Mouse (Mus musculus): ENCODE data around the gene Cdc25a. TPM values are rescaled to one million over a fixed set of nuclear protein-coding genes. Genes with fewer than 3 reads are reported as not detected.

Gene Cdc25a
- polyA plus RNA-seq, 1 experiment from 2014 or later = 36.9 TPM

GRCm38 (mm10) chr9:109899774-109900173, 24.4 kb downstream of the Cdc25a start:
- ATAC-seq (ENCODE audit: low FRiP score) (no peak), DNase-seq (ENCODE audit: low spot score, missing footprints) (peak; percentile 69)
- 71% methylated on average over 8 of the region's 8 CpGs for WGBS
- H3K27me3 ChIP-seq (ENCODE audit: control insufficient read depth, insufficient read depth, low read length) = no peaks in the 10 kb centered on the region
- no peaks in the 10 kb centered on the region for H3K4me1 ChIP-seq (ENCODE audit: control insufficient read depth, insufficient read depth, low read length)
- no peaks in the 10 kb centered on the region for H3K9me3 ChIP-seq (ENCODE audit: control insufficient read depth, low read length)
- no peak overlapping the region for H3K4me3 ChIP-seq (ENCODE audit: low read depth, low read length)
- H3K27ac ChIP-seq (ENCODE audit: low read depth, low read length) = no peak overlapping the region
- H3K4me2 ChIP-seq = no peak overlapping the region
- no peak overlapping the region for H3K9ac ChIP-seq (ENCODE audit: low read length)
- H3K36me3 ChIP-seq (ENCODE audit: control insufficient read depth, insufficient read depth, low read length) = no peaks in the 10 kb centered on the region

- DNase-seq (ENCODE audit: low spot score, missing footprints) (peak; percentile 14), ATAC-seq (ENCODE audit: low FRiP score) (no peak)
- H3K4me1 ChIP-seq (ENCODE audit: control insufficient read depth, insufficient read depth, low read length) = no peaks in the 10 kb centered on the region
- WGBS = 89% methylated on average over 3 of the region's 3 CpGs
- H3K27me3 ChIP-seq (ENCODE audit: control insufficient read depth, insufficient read depth, low read length) = no peaks in the 10 kb centered on the region
- H3K4me3 ChIP-seq (ENCODE audit: low read depth, low read length) = no peak overlapping the region
- H3K9me3 ChIP-seq (ENCODE audit: control insufficient read depth, low read length) = no peaks in the 10 kb centered on the region
- H3K27ac ChIP-seq (ENCODE audit: low read depth, low read length) = no peak overlapping the region
- H3K36me3 ChIP-seq (ENCODE audit: control insufficient read depth, insufficient read depth, low read length) = no peaks in the 10 kb centered on the region
- no peak overlapping the region for H3K9ac ChIP-seq (ENCODE audit: low read length)
- H3K4me2 ChIP-seq = no peak overlapping the region
These were observed 25.2 kb downstream of the Cdc25a start for GRCm38 (mm10) chr9:109900604-109901003.

- peak; percentile 44 for DNase-seq (ENCODE audit: low spot score, missing footprints)
- Histone ChIP-seq H3K27me3 (ENCODE audit: control insufficient read depth, insufficient read depth, low read length) (no peaks in the 10 kb centered on the region), H3K4me1 (ENCODE audit: control insufficient read depth, insufficient read depth, low read length) (no peaks in the 10 kb centered on the region), H3K9me3 (ENCODE audit: control insufficient read depth, low read length) (no peaks in the 10 kb centered on the region), H3K4me3 (ENCODE audit: low read depth, low read length) (no peak overlapping the region), H3K4me2 (no peak overlapping the region), H3K27ac (ENCODE audit: low read depth, low read length) (no peak overlapping the region), H3K36me3 (ENCODE audit: control insufficient read depth, insufficient read depth, low read length) (no peaks in the 10 kb centered on the region), H3K9ac (ENCODE audit: low read length) (no peak overlapping the region)
- whole genome bisulfite sequencing = 60% methylated on average over 4 of the region's 4 CpGs
- no peak for ATAC-seq (ENCODE audit: low FRiP score)
These were observed 26.9 kb downstream of the Cdc25a start for GRCm38 (mm10) chr9:109902246-109902645.

- Histone ChIP-seq H3K36me3 (ENCODE audit: control insufficient read depth, insufficient read depth, low read length) (no peaks in the 10 kb centered on the region), H3K4me1 (ENCODE audit: control insufficient read depth, insufficient read depth, low read length) (no peaks in the 10 kb centered on the region), H3K27ac (ENCODE audit: low read depth, low read length) (no peak overlapping the region), H3K9me3 (ENCODE audit: control insufficient read depth, low read length) (no peaks in the 10 kb centered on the region), H3K9ac (ENCODE audit: low read length) (no peak overlapping the region), H3K4me3 (ENCODE audit: low read depth, low read length) (no peak overlapping the region), H3K4me2 (no peak overlapping the region), H3K27me3 (ENCODE audit: control insufficient read depth, insufficient read depth, low read length) (no peaks in the 10 kb centered on the region)
- no peak for ATAC-seq (ENCODE audit: low FRiP score)
- peak; percentile 60 for DNase-seq (ENCODE audit: low spot score, missing footprints)
- WGBS = 79% methylated on average over 5 of the region's 5 CpGs
These were observed 27.4 kb downstream of the Cdc25a start for GRCm38 (mm10) chr9:109902740-109903139.

GRCm38 (mm10) chr9:109907300-109907699, 31.9 kb downstream of the Cdc25a start:
- Histone ChIP-seq H3K27ac (ENCODE audit: low read depth, low read length) (no peak overlapping the region), H3K9ac (ENCODE audit: low read length) (no peak overlapping the region), H3K36me3 (ENCODE audit: control insufficient read depth, insufficient read depth, low read length) (no peaks in the 10 kb centered on the region), H3K4me3 (ENCODE audit: low read depth, low read length) (no peak overlapping the region), H3K4me1 (ENCODE audit: control insufficient read depth, insufficient read depth, low read length) (no peaks in the 10 kb centered on the region), H3K4me2 (no peak overlapping the region), H3K27me3 (ENCODE audit: control insufficient read depth, insufficient read depth, low read length) (no peaks in the 10 kb centered on the region), H3K9me3 (ENCODE audit: control insufficient read depth, low read length) (no peaks in the 10 kb centered on the region)
- DNase-seq (ENCODE audit: low spot score, missing footprints) = peak; percentile 57
- ATAC-seq (ENCODE audit: low FRiP score) = no peak
- 61% methylated on average over 8 of the region's 8 CpGs for WGBS

GRCm38 (mm10) chr9:109907774-109908465, 32.5 kb downstream of the Cdc25a start:
- ATAC-seq (ENCODE audit: low FRiP score) = no peak
- Histone ChIP-seq H3K4me3 (ENCODE audit: low read depth, low read length) (no peak overlapping the region), H3K4me1 (ENCODE audit: control insufficient read depth, insufficient read depth, low read length) (no peaks in the 10 kb centered on the region), H3K9ac (ENCODE audit: low read length) (no peak overlapping the region), H3K27me3 (ENCODE audit: control insufficient read depth, insufficient read depth, low read length) (no peaks in the 10 kb centered on the region), H3K27ac (ENCODE audit: low read depth, low read length) (no peak overlapping the region), H3K36me3 (ENCODE audit: control insufficient read depth, insufficient read depth, low read length) (no peaks in the 10 kb centered on the region), H3K9me3 (ENCODE audit: control insufficient read depth, low read length) (no peaks in the 10 kb centered on the region), H3K4me2 (no peak overlapping the region)
- peak; percentile 70 for DNase-seq (ENCODE audit: low spot score, missing footprints)
- WGBS = 82% methylated on average over 6 of the region's 6 CpGs

GRCm38 (mm10) chr9:109909102-109909501, 33.7 kb downstream of the Cdc25a start:
- WGBS = 83% methylated on average over 8 of the region's 8 CpGs
- Histone ChIP-seq H3K27me3 (ENCODE audit: control insufficient read depth, insufficient read depth, low read length) (no peaks in the 10 kb centered on the region), H3K9me3 (ENCODE audit: control insufficient read depth, low read length) (no peaks in the 10 kb centered on the region), H3K4me3 (ENCODE audit: low read depth, low read length) (no peak overlapping the region), H3K27ac (ENCODE audit: low read depth, low read length) (no peak overlapping the region), H3K9ac (ENCODE audit: low read length) (no peak overlapping the region), H3K4me1 (ENCODE audit: control insufficient read depth, insufficient read depth, low read length) (no peaks in the 10 kb centered on the region), H3K4me2 (no peak overlapping the region), H3K36me3 (ENCODE audit: control insufficient read depth, insufficient read depth, low read length) (no peaks in the 10 kb centered on the region)
- DNase-seq (ENCODE audit: low spot score, missing footprints) = peak; percentile 57
- no peak for ATAC-seq (ENCODE audit: low FRiP score)

- Histone ChIP-seq H3K4me3 (ENCODE audit: low read depth, low read length) (no peak overlapping the region), H3K27ac (ENCODE audit: low read depth, low read length) (no peak overlapping the region)
- 86% methylated on average over 4 of the region's 4 CpGs for WGBS
These were observed 34.5 kb downstream of the Cdc25a start for GRCm38 (mm10) chr9:109909926-109910325.

GRCm38 (mm10) chr9:109911779-109912178, 36.4 kb downstream of the Cdc25a start:
- 90% methylated on average over 7 of the region's 7 CpGs for WGBS
- Histone ChIP-seq H3K9me3 (ENCODE audit: control insufficient read depth, low read length) (no peaks in the 10 kb centered on the region), H3K4me1 (ENCODE audit: control insufficient read depth, insufficient read depth, low read length) (no peaks in the 10 kb centered on the region), H3K9ac (ENCODE audit: low read length) (no peak overlapping the region), H3K4me2 (no peak overlapping the region), H3K4me3 (ENCODE audit: low read depth, low read length) (no peak overlapping the region), H3K27ac (ENCODE audit: low read depth, low read length) (no peak overlapping the region), H3K36me3 (ENCODE audit: control insufficient read depth, insufficient read depth, low read length) (no peaks in the 10 kb centered on the region), H3K27me3 (ENCODE audit: control insufficient read depth, insufficient read depth, low read length) (no peaks in the 10 kb centered on the region)
- DNase-seq (ENCODE audit: low spot score, missing footprints) (no peak), ATAC-seq (ENCODE audit: low FRiP score) (no peak)

More at GRCm38 (mm10) chr9:109909926-109910325, 34.5 kb downstream of the Cdc25a start:
- DNase-seq (ENCODE audit: low spot score, missing footprints) (peak; percentile 64), ATAC-seq (ENCODE audit: low FRiP score) (no peak)
- no peak overlapping the region for H3K4me2 ChIP-seq
- H3K9me3 ChIP-seq (ENCODE audit: control insufficient read depth, low read length) = no peaks in the 10 kb centered on the region
- H3K9ac ChIP-seq (ENCODE audit: low read length) = no peak overlapping the region
- no peaks in the 10 kb centered on the region for H3K36me3 ChIP-seq (ENCODE audit: control insufficient read depth, insufficient read depth, low read length)
- H3K27me3 ChIP-seq (ENCODE audit: control insufficient read depth, insufficient read depth, low read length) = no peaks in the 10 kb centered on the region
- H3K4me1 ChIP-seq (ENCODE audit: control insufficient read depth, insufficient read depth, low read length) = no peaks in the 10 kb centered on the region

All from midbrain, embryonic 11.5 days (tissue).